In genomic region chr11:97661648-97662133, GRCm38 (mm10) we compare ENCODE assay signal across 8 mouse cellular contexts. TPM values are rescaled to one million over a fixed set of nuclear protein-coding genes. Genes with fewer than 3 reads are reported as not detected.
A peak's percentile ranks its signal among the peaks of the same experiment; 100 is the strongest.
DNase-seq lines count a peak whose midpoint lies in the region; ATAC-seq lines count a peak whose summit lies in the region.

No protein-coding gene starts in this region.

- H3K27me3 ChIP-seq in megakaryocyte, embryonic 14.5 days (replicated peaks): peaks cover 64% of the 10 kb centered on the region
- peaks cover 8% of the 10 kb centered on the region for H3K27me3 ChIP-seq in embryonic facial prominence, embryonic 11.5 days (ENCODE audit: control insufficient read depth, insufficient read depth, low read length)
- H3K27me3 ChIP-seq in limb, embryonic 10.5 days (ENCODE audit: low read depth, poor library complexity, severe bottlenecking): peaks cover 15% of the 10 kb centered on the region
- H3K27me3 ChIP-seq in midbrain, embryonic 15.5 days (replicated peaks): peaks cover 17% of the 10 kb centered on the region

- peaks cover 14% of the 10 kb centered on the region for H3K36me3 ChIP-seq in megakaryocyte, embryonic 14.5 days (replicated peaks; ENCODE audit: low read length)
- no peaks in the 10 kb centered on the region; the same call in 1 of the 2 replicates for H3K36me3 ChIP-seq in embryonic facial prominence, embryonic 11.5 days (replicated peaks; ENCODE audit: control insufficient read depth, insufficient read depth, low read depth, low read length)
- peaks cover 20% of the 10 kb centered on the region for H3K36me3 ChIP-seq in limb, embryonic 10.5 days
- H3K36me3 ChIP-seq in midbrain, embryonic 15.5 days (replicated peaks): no peaks in the 10 kb centered on the region

- H3K4me3 ChIP-seq in megakaryocyte, embryonic 14.5 days (replicated peaks): peak overlapping the region; percentile 93
- H3K4me3 ChIP-seq in embryonic facial prominence, embryonic 11.5 days (ENCODE audit: low read depth, low read length): peak overlapping the region; percentile 27
- peak overlapping the region; percentile 73 for H3K4me3 ChIP-seq in limb, embryonic 10.5 days
- peak overlapping the region; percentile 91 for H3K4me3 ChIP-seq in midbrain, embryonic 15.5 days

- peaks cover 67% of the 10 kb centered on the region for H3K4me1 ChIP-seq in megakaryocyte, embryonic 14.5 days
- H3K4me1 ChIP-seq in embryonic facial prominence, embryonic 11.5 days (ENCODE audit: control insufficient read depth, insufficient read depth, low read length): peaks cover 11% of the 10 kb centered on the region
- peaks cover 70% of the 10 kb centered on the region for H3K4me1 ChIP-seq in limb, embryonic 10.5 days
- peaks cover 52% of the 10 kb centered on the region for H3K4me1 ChIP-seq in midbrain, embryonic 15.5 days

- H3K9me3 ChIP-seq in megakaryocyte, embryonic 14.5 days: peaks cover 8% of the 10 kb centered on the region; the same call in 1 of the 2 replicates
- H3K9me3 ChIP-seq in embryonic facial prominence, embryonic 11.5 days (replicated peaks; ENCODE audit: control insufficient read depth, low read length): no peaks in the 10 kb centered on the region
- H3K9me3 ChIP-seq in limb, embryonic 10.5 days (replicated peaks): no peaks in the 10 kb centered on the region
- H3K9me3 ChIP-seq in midbrain, embryonic 15.5 days: no peaks in the 10 kb centered on the region

- intact Hi-C loops in heart, postnatal 14 days (cut with DNase I): no loop called here

- ATAC-seq in megakaryocyte, adult 5-6 weeks (ENCODE audit: poor library complexity, severe bottlenecking): no peak
- no peak for ATAC-seq in embryonic facial prominence, embryonic 11.5 days (replicated peaks; ENCODE audit: insufficient number of reproducible peaks, low FRiP score, low TSS enrichment, low read depth)
- no peak for ATAC-seq in midbrain, embryonic 15.5 days (replicated peaks)
- no peak for ATAC-seq in megakaryocyte progenitor cell, adult 5-6 weeks (replicated peaks; ENCODE audit: poor library complexity)

- H3K4me2 ChIP-seq in embryonic facial prominence, embryonic 11.5 days (ENCODE audit: low read depth, low read length): peak overlapping the region; percentile 56
- H3K4me2 ChIP-seq in midbrain, embryonic 15.5 days: peak overlapping the region; percentile 85

- peak; percentile 69 for DNase-seq in embryonic facial prominence, embryonic 11.5 days (ENCODE audit: low spot score)
- DNase-seq in heart, postnatal 14 days: peak; percentile 54 to 63
- DNase-seq in limb, embryonic 10.5 days (ENCODE audit: low spot score): peak; percentile 81
- DNase-seq in thymus, postnatal 25 days: peak; percentile 83

- H3K9ac ChIP-seq in embryonic facial prominence, embryonic 11.5 days (replicated peaks; ENCODE audit: low read length): peak overlapping the region; percentile 37
- no peak overlapping the region for H3K9ac ChIP-seq in midbrain, embryonic 15.5 days

- WGBS in embryonic facial prominence, embryonic 11.5 days: under 1% methylated on average over 20 of the region's 20 CpGs
- WGBS in limb, embryonic 10.5 days: 0% methylated on average over 19 of the region's 20 CpGs
- WGBS in midbrain, embryonic 15.5 days: under 1% methylated on average over 20 of the region's 20 CpGs

- no peak overlapping the region for H3K27ac ChIP-seq in embryonic facial prominence, embryonic 11.5 days (replicated peaks; ENCODE audit: low read depth, low read length)
- H3K27ac ChIP-seq in limb, embryonic 10.5 days: peak overlapping the region; percentile 97
- no peak overlapping the region for H3K27ac ChIP-seq in midbrain, embryonic 15.5 days

RNA-seq across cellular contexts. Expression of gene Mllt6, which starts 1.5 kb away (rescaled TPM):
- polyA plus RNA-seq in megakaryocyte, embryonic 14.5 days (2012; ENCODE audit: insufficient read depth, low replicate concordance): 8.6 TPM in 2 replicates
- 4.3 and 6.3 TPM in 2 replicates for total RNA-seq in megakaryocyte, adult 5-6 weeks (2015)
- total RNA-seq in megakaryocyte, adult 5-6 weeks (2017): 6.9 and 7.1 TPM in 2 replicates
- polyA plus RNA-seq in embryonic facial prominence, embryonic 11.5 days (2014; fragmentation: Nextera tagmentation; extraction: Ambion mirVana): 3.7 and 3.9 TPM in 2 replicates
- total RNA-seq in heart, postnatal 14 days (2021): 10 to 100 TPM; 58.1 to 61.7 TPM
- 2.5 TPM in 2 replicates for polyA plus RNA-seq in limb, embryonic 10.5 days (2016; fragmentation: Nextera tagmentation; extraction: Ambion mirVana)
- polyA plus RNA-seq in midbrain, embryonic 15.5 days (2015; fragmentation: Nextera tagmentation; extraction: Ambion mirVana): 3.9 and 4.4 TPM in 2 replicates
- total RNA-seq in megakaryocyte progenitor cell, adult 5-6 weeks (2015): 3.3 and 4.5 TPM in 2 replicates
- total RNA-seq in megakaryocyte progenitor cell, adult 5-6 weeks (2017): 5.8 and 7.2 TPM in 2 replicates

RNA-seq across cellular contexts. Expression of gene Cisd3, which starts 23.9 kb away (rescaled TPM):
- polyA plus RNA-seq in megakaryocyte, embryonic 14.5 days (2012; ENCODE audit: insufficient read depth, low replicate concordance): 0.45 TPM in 1 of 2 replicates, not detected in the other
- 18.7 and 19.8 TPM in 2 replicates for total RNA-seq in megakaryocyte, adult 5-6 weeks (2015)
- 2.3 and 12.8 TPM in 2 replicates for total RNA-seq in megakaryocyte, adult 5-6 weeks (2017)
- 11.8 TPM in 2 replicates for polyA plus RNA-seq in embryonic facial prominence, embryonic 11.5 days (2014; fragmentation: Nextera tagmentation; extraction: Ambion mirVana)
- 100 to 1,000 TPM; 146 to 147 TPM for total RNA-seq in heart, postnatal 14 days (2021)
- 9.4 and 15.3 TPM in 2 replicates for polyA plus RNA-seq in limb, embryonic 10.5 days (2016; fragmentation: Nextera tagmentation; extraction: Ambion mirVana)
- 21.6 and 26.4 TPM in 2 replicates for polyA plus RNA-seq in midbrain, embryonic 15.5 days (2015; fragmentation: Nextera tagmentation; extraction: Ambion mirVana)
- 17.4 and 24.9 TPM in 2 replicates for total RNA-seq in megakaryocyte progenitor cell, adult 5-6 weeks (2015)
- total RNA-seq in megakaryocyte progenitor cell, adult 5-6 weeks (2017): 3.5 and 5.4 TPM in 2 replicates

RNA-seq across cellular contexts. Expression of gene Epop, which starts 32.2 kb away (rescaled TPM):
- polyA plus RNA-seq in megakaryocyte, embryonic 14.5 days (2012; ENCODE audit: insufficient read depth, low replicate concordance): 44.1 and 83.5 TPM in 2 replicates
- total RNA-seq in megakaryocyte, adult 5-6 weeks (2015): 0.18 and 1.2 TPM in 2 replicates
- total RNA-seq in megakaryocyte, adult 5-6 weeks (2017): 0.40 TPM in 1 of 2 replicates, not detected in the other
- polyA plus RNA-seq in embryonic facial prominence, embryonic 11.5 days (2014; fragmentation: Nextera tagmentation; extraction: Ambion mirVana): 9.0 and 9.7 TPM in 2 replicates
- 1 to 10 TPM in 1 of 2 experiments, under 1 TPM in 1; 0.93 to 1.2 TPM for total RNA-seq in heart, postnatal 14 days (2021)
- polyA plus RNA-seq in limb, embryonic 10.5 days (2016; fragmentation: Nextera tagmentation; extraction: Ambion mirVana): 16.1 and 23.8 TPM in 2 replicates
- polyA plus RNA-seq in midbrain, embryonic 15.5 days (2015; fragmentation: Nextera tagmentation; extraction: Ambion mirVana): 1.9 and 2.5 TPM in 2 replicates
- 3.4 and 4.0 TPM in 2 replicates for total RNA-seq in megakaryocyte progenitor cell, adult 5-6 weeks (2015)
- 0.62 and 0.91 TPM in 2 replicates for total RNA-seq in megakaryocyte progenitor cell, adult 5-6 weeks (2017)

RNA-seq across cellular contexts. Expression of gene Pcgf2, which starts 38.6 kb away (rescaled TPM):
- 83.4 and 214 TPM in 2 replicates for polyA plus RNA-seq in megakaryocyte, embryonic 14.5 days (2012; ENCODE audit: insufficient read depth, low replicate concordance)
- total RNA-seq in megakaryocyte, adult 5-6 weeks (2015): 2.8 and 3.1 TPM in 2 replicates
- 1.0 and 2.4 TPM in 2 replicates for total RNA-seq in megakaryocyte, adult 5-6 weeks (2017)
- polyA plus RNA-seq in embryonic facial prominence, embryonic 11.5 days (2014; fragmentation: Nextera tagmentation; extraction: Ambion mirVana): 18.0 and 21.8 TPM in 2 replicates
- 10 to 100 TPM; 11.1 to 12.9 TPM for total RNA-seq in heart, postnatal 14 days (2021)
- polyA plus RNA-seq in limb, embryonic 10.5 days (2016; fragmentation: Nextera tagmentation; extraction: Ambion mirVana): 21.0 and 21.5 TPM in 2 replicates
- polyA plus RNA-seq in midbrain, embryonic 15.5 days (2015; fragmentation: Nextera tagmentation; extraction: Ambion mirVana): 23.1 TPM in 2 replicates
- total RNA-seq in megakaryocyte progenitor cell, adult 5-6 weeks (2015): 3.9 and 4.6 TPM in 2 replicates
- 1.2 and 1.5 TPM in 2 replicates for total RNA-seq in megakaryocyte progenitor cell, adult 5-6 weeks (2017)

RNA-seq across cellular contexts. Expression of gene Psmb3, which starts 41.5 kb away (rescaled TPM):
- 44.4 and 47.3 TPM in 2 replicates for polyA plus RNA-seq in megakaryocyte, embryonic 14.5 days (2012; ENCODE audit: insufficient read depth, low replicate concordance)
- 81.0 and 111 TPM in 2 replicates for total RNA-seq in megakaryocyte, adult 5-6 weeks (2015)
- total RNA-seq in megakaryocyte, adult 5-6 weeks (2017): 137 and 179 TPM in 2 replicates
- polyA plus RNA-seq in embryonic facial prominence, embryonic 11.5 days (2014; fragmentation: Nextera tagmentation; extraction: Ambion mirVana): 476 and 532 TPM in 2 replicates
- total RNA-seq in heart, postnatal 14 days (2021): 100 to 1,000 TPM; 161 to 169 TPM
- 626 and 675 TPM in 2 replicates for polyA plus RNA-seq in limb, embryonic 10.5 days (2016; fragmentation: Nextera tagmentation; extraction: Ambion mirVana)
- 421 and 431 TPM in 2 replicates for polyA plus RNA-seq in midbrain, embryonic 15.5 days (2015; fragmentation: Nextera tagmentation; extraction: Ambion mirVana)
- 114 and 126 TPM in 2 replicates for total RNA-seq in megakaryocyte progenitor cell, adult 5-6 weeks (2015)
- total RNA-seq in megakaryocyte progenitor cell, adult 5-6 weeks (2017): 158 and 185 TPM in 2 replicates

Comparison
In these comparisons a context has a peak if more than half of its experiments do, and no peak if none do; other contexts are left out.
1. H3K4me3 ChIP-seq: peak in every context shown above with its lines; median percentile 93 in megakaryocyte, embryonic 14.5 days; 91 in midbrain, embryonic 15.5 days; 73 in limb, embryonic 10.5 days; 27 in embryonic facial prominence, embryonic 11.5 days.